Mouse (Mus musculus): ENCODE results near the gene Zfp354a.
"Not testable (repeated sequence)": the region's sequence is repeated elsewhere in the genome, so short reads cannot be mapped to it uniquely, and the experiment has no call there.

Gene Zfp354a

GRCm38 (mm10) chr11:51059151-51059571, at the start of gene Zfp354a:
Gene Zfp354a, plus strand, starts transcription at chr11:51059257.
- DNase-seq (ENCODE audit: inconsistent age in 2 of 2, low spot score in 1 of 2), result peak; percentile 76 to 90

- DNase-seq (ENCODE audit: inconsistent age in 2 of 2, low spot score in 1 of 2), result peak; percentile 94 to 99
Measured at GRCm38 (mm10) chr11:51011821-51012220, 47.2 kb upstream of the Zfp354a start.

DNA sequence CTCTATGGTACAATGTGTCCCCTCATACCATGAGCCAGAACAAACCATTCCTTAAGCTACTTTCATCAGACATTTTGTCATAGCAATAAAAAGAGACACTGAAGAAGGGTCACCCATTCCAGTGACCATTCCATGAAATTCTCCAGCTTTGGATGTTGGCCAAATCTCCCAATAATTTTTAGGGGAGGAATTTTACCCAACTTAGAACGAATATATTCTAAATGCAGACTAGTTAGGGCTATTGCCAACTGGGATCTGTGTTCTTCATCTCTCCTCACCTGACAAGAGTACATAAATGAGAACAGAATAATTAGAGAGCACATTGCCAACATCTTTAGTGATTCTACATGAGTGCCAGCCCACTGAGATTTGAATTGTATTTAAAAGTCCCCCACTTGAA, 45.1 kb upstream of the Zfp354a start, which contains the start of gene Olfr54:
Gene Olfr54, plus strand, starts transcription at position 301 of the 400 bp plus-strand sequence.
- no peak for DNase-seq (ENCODE audit: inconsistent age in 2 of 2, low spot score in 1 of 2)

GRCm38 (mm10) chr11:51016341-51016740, 42.7 kb upstream of the Zfp354a start:
- DNase-seq (ENCODE audit: inconsistent age in 2 of 2, low spot score in 1 of 2), result no peak

DNA sequence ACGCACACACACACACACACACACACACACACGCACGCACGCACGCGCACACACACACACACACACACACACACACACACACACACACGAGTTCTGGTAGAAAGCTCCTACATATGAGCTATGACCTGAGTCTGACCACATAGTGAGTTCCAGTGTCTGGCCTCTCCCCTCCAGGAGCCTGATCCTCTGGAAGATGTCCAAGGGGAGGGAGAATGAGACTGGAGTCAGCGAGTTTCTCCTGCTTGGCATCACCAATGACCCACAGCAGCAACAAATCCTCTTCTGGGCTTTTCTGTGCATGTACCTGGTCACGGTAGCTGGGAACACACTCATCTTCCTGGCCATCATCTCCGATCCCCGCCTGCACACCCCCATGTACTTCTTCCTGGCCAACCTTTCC, 32.2 kb upstream of the Zfp354a start:
- not testable (repeated sequence) for DNase-seq (ENCODE audit: inconsistent age in 2 of 2, low spot score in 1 of 2)

GRCm38 (mm10) chr11:51029381-51029780, 29.7 kb upstream of the Zfp354a start:
- DNase-seq (ENCODE audit: inconsistent age in 2 of 2, low spot score in 1 of 2), result not testable (repeated sequence)

DNA sequence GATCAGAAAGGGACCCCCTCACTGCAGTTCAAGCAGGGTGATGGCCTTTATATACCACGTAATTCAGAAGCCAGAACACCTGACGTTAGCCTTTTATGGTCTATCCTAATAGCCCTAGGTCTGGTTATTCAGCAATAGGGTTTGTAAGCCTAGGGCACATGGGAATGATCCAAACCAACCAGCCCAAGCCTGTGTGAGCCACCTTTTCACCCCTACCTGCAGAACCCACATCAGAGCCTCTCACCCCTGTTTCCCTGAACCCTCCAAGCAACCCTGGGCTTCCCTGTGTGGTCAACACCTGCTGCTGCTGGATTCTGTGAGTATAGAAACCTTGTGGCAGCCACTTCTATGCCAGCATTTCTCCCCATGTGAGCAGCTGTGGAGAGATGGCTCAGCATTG, 28.8 kb upstream of the Zfp354a start:
- no peak for DNase-seq (ENCODE audit: inconsistent age in 2 of 2, low spot score in 1 of 2)

GRCm38 (mm10) chr11:51032851-51033250, 26.2 kb upstream of the Zfp354a start:
- peak in 1 of 2 experiments; percentile 80 for DNase-seq (ENCODE audit: inconsistent age in 2 of 2, low spot score in 1 of 2)

DNA sequence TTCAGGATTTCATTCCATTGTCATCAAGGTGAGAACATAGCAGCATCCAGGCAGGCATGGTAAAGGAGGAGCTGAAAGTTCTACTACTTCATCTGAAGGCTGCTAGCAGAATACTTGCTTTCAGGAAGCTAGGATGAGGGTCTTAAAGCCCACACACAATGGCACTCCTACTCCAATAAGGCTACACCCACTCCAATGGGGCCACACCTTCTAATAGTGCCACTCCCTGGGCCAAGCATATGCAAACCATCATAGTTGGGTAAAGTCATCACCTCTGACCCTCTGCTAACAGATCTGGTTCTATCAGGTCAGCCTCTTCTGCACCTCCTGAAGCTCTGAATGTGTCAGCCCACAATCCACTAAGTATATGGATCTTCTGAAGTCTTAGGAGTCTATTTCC, 24.9 kb upstream of the Zfp354a start:
- not testable (repeated sequence) for DNase-seq (ENCODE audit: inconsistent age in 2 of 2, low spot score in 1 of 2)

GRCm38 (mm10) chr11:51035951-51036350, 23.1 kb upstream of the Zfp354a start:
- peak; percentile 88 to 96 for DNase-seq (ENCODE audit: inconsistent age in 2 of 2, low spot score in 1 of 2)

GRCm38 (mm10) chr11:51044776-51045175, 14.3 kb upstream of the Zfp354a start:
- not testable (repeated sequence) for DNase-seq (ENCODE audit: inconsistent age in 2 of 2, low spot score in 1 of 2)

GRCm38 (mm10) chr11:51047809-51048208, 11.2 kb upstream of the Zfp354a start, which contains the start of gene Olfr1375:
Gene Olfr1375, plus strand, starts transcription at chr11:51048109.
- not testable (repeated sequence) for DNase-seq (ENCODE audit: inconsistent age in 2 of 2, low spot score in 1 of 2)

GRCm38 (mm10) chr11:51051678-51052077, 7.4 kb upstream of the Zfp354a start:
- DNase-seq (ENCODE audit: inconsistent age in 2 of 2, low spot score in 1 of 2), result no peak

- peak in 1 of 2 experiments; percentile 65 for DNase-seq (ENCODE audit: inconsistent age in 2 of 2, low spot score in 1 of 2)
Measured at GRCm38 (mm10) chr11:51053230-51053629, 5.8 kb upstream of the Zfp354a start.

- DNase-seq (ENCODE audit: inconsistent age in 2 of 2, low spot score in 1 of 2), result no peak
Measured at GRCm38 (mm10) chr11:51059640-51060039, 583 bp downstream of the Zfp354a start.

GRCm38 (mm10) chr11:51060981-51061380, 1.9 kb downstream of the Zfp354a start:
- peak in 1 of 2 experiments; percentile 50 for DNase-seq (ENCODE audit: inconsistent age in 2 of 2, low spot score in 1 of 2)

GRCm38 (mm10) chr11:51063276-51063675, 4.2 kb downstream of the Zfp354a start:
- DNase-seq (ENCODE audit: inconsistent age in 2 of 2, low spot score in 1 of 2), result no peak

- no peak for DNase-seq (ENCODE audit: inconsistent age in 2 of 2, low spot score in 1 of 2)
Measured at GRCm38 (mm10) chr11:51063841-51064240, 4.8 kb downstream of the Zfp354a start.

DNA sequence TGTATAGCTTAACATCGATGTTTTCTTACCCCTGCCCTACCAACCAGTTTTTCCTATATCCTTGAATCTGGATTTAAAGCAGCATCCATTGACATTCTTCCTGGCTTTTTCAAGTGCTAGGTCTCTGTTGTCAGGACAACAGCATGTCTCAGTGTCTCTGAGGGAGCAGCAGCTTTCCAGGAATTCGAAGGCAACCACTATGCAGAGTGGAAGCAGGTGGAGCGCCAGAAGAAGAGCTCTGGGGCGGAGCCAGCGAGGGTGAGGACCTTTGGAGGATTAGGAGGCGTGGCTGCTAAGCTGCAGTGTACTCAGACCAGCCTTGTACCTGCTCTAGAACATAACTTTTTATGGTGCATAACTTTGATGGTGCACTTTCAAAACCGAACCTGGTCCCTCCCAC, 25.5 kb downstream of the Zfp354a start:
- no peak for DNase-seq (ENCODE audit: inconsistent age in 2 of 2, low spot score in 1 of 2)

DNA sequence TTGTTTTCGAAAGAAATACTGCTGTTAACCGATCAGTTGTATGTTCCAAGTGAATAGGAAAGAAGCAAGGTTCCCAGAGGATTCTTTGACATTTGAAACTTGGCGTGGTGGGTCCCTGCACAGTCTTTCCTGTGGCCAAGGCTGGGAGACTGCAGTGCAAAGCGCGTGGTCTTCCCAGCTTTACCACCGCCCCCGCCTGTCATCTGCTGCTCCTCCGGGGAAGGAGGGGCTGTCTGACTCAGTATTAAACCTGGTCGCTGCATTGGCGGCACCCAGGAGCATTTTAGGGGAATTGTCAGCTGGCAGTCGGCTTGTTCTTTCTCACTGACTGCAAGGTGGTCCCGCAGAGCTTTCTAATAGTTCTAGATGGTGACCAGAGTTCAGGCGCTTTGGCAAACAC, 26.2 kb downstream of the Zfp354a start:
- DNase-seq (ENCODE audit: inconsistent age in 2 of 2, low spot score in 1 of 2), result no peak

GRCm38 (mm10) chr11:51107261-51107660, 48.2 kb downstream of the Zfp354a start:
- DNase-seq (ENCODE audit: inconsistent age in 2 of 2, low spot score in 1 of 2), result peak; percentile 14 to 64

DNA sequence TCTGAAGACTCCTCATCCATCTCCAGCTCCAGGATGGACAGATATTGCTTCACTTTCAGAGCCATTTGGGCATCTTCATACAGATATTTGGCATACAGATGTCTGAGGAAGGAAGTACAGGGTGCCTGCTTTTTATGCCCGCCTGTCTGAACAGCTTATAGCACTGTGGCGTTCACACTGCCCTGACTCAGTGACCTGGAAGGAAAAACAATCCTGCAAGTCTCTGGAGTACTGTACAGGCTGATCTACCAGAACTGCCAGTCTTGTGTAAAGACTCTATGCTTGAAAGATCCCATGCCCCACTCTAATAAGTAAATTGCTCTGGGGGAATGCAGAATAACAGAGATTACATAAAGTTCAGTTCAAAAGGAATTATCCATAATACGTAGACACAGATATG, 51.6 kb downstream of the Zfp354a start:
- no peak for DNase-seq (ENCODE audit: inconsistent age in 2 of 2, low spot score in 1 of 2)

All from adrenal gland, adult (tissue).